Mouse (Mus musculus): Measurements from ENCODE around the gene Tro. TPM values are rescaled to one million over a fixed set of nuclear protein-coding genes. Genes with fewer than 3 reads are reported as not detected.

Gene Tro
- polyA plus RNA-seq (2014; fragmentation: Nextera tagmentation; extraction: Ambion mirVana) = 32.4 and 34.5 TPM in 2 replicates

DNA sequence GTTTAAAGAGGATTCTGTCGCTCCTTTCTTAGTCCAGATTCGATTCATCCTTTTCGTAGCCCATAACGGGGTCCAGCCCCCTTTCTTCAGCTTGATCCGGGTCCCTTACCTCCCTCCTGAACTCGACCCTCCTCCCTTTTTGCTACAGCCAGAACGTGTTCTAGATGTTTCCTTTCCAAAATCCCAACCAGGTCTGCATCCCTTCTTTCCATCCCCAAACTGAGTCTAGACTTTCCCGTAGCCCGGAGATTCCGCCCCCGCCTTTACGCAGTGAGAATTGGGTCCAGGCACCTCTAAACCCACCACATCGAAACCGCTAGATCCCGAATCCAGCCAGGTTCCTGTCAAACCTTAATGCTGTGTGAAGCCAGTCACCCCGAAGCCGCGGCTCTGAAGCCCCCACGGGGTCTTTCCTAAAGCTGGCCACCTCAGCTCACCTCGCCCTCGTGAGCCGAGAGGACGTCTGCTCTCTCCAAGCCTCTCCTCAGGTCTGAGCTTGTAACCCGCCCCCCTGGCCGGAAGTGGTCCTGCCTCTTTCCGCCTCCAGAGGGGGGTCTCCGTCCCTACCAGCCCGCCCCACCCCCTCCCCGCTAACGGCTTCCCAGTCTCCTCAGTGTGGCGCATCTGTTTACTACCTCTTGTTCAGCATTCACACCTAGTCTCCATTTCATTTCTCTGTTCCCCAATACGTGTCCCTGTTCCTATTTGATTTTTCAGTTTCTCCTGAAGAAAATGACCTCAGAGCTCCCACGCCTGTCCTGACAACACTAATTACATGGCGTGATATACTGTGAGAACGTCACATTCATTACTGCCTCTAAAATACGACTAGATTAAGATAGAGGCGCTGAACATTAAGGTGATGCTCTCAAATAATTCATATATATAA, at the start of gene Tro:
TSS of gene Tro (minus strand) at position 676 of the 889 bp plus-strand sequence.
- H3K9me3 ChIP-seq (ENCODE audit: control insufficient read depth, low read depth, low read length) = no peaks in the 10 kb centered on the region
- 24% methylated on average over 34 of the region's 37 CpGs for WGBS

DNA sequence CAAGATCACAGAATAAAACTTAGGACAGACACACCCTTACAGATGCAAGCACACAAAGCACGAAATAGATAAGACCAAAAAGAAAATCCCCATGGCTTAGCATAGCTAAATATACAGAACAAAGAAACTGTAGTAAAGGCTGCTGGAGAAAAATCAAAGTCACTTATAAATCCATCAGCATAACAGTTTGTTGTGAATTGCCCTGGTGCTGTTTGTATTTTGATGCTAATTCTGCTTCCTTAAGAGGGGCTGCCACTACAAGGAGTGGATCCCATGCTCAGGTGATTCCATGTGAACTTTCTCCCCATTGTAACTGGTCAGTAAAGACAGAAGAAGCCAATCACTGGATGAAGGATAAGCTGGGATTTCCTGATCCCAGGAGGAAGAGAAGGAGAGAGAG, 20.1 kb upstream of the Tro start:
- Histone ChIP-seq H3K4me2 (replicated peaks; ENCODE audit: low read depth, low read length) (no peak overlapping the region), H3K9ac (replicated peaks; ENCODE audit: low read depth, low read length) (no peak overlapping the region), H3K9me3 (ENCODE audit: control insufficient read depth, low read depth, low read length) (no peaks in the 10 kb centered on the region), H3K4me1 (ENCODE audit: control insufficient read depth, insufficient read depth, low read length) (no peaks in the 10 kb centered on the region), H3K4me3 (ENCODE audit: low read depth, low read length) (no peak overlapping the region), H3K36me3 (ENCODE audit: control insufficient read depth, insufficient read depth, low read length) (no peaks in the 10 kb centered on the region), H3K27ac (ENCODE audit: low read length) (no peak overlapping the region), H3K27me3 (ENCODE audit: control insufficient read depth, insufficient read depth, low read length) (no peaks in the 10 kb centered on the region)
- ATAC-seq (ENCODE audit: insufficient number of reproducible peaks, insufficient read depth, low FRiP score, low read depth) = no peak
- WGBS = 59% methylated on average over 1 of the region's 1 CpGs

More for the DNA sequence above, at the start of gene Tro:
- peak within 1 kb of the TSS; percentile 25; the same call in 1 of the 2 replicates for H3K9ac ChIP-seq (replicated peaks; ENCODE audit: low read depth, low read length)
- H3K36me3 ChIP-seq (ENCODE audit: control insufficient read depth, insufficient read depth, low read length) = no peaks in the 10 kb centered on the region
- H3K4me1 ChIP-seq (ENCODE audit: control insufficient read depth, insufficient read depth, low read length) = no peaks in the 10 kb centered on the region
- H3K4me3 ChIP-seq (ENCODE audit: low read depth, low read length) = peak within 1 kb of the TSS; percentile 46
- peak; percentile 90 for ATAC-seq (ENCODE audit: insufficient number of reproducible peaks, insufficient read depth, low FRiP score, low read depth)
- no peak within 1 kb of the TSS for H3K27ac ChIP-seq (ENCODE audit: low read length)
- peak within 1 kb of the TSS; percentile 44 for H3K4me2 ChIP-seq (replicated peaks; ENCODE audit: low read depth, low read length)
- no peaks in the 10 kb centered on the region for H3K27me3 ChIP-seq (ENCODE audit: control insufficient read depth, insufficient read depth, low read length)

DNA sequence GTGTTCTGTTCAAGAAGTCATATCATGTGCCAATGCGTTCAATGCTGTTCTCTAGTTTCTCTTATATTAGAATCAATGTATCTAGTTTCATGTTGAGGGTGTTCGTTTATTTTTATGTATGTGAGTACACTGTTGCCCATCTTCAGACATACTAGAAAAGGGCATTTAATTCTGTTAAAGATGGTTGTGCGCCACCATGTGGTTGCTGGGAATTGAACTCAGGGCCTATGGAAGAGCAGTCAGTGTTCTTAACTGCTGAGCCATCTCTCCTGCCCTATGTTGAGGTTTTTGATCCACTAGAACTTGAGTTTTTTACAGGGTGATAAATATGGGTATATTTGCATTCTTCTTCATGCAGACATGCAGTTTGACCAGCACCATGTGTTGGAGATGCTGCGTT, 5.4 kb upstream of the Tro start:
- 29% methylated on average over 4 of the region's 4 CpGs for WGBS
- H3K9ac ChIP-seq (replicated peaks; ENCODE audit: low read depth, low read length) = no peak overlapping the region
- ATAC-seq (ENCODE audit: insufficient number of reproducible peaks, insufficient read depth, low FRiP score, low read depth) = no peak
- no peaks in the 10 kb centered on the region for H3K36me3 ChIP-seq (ENCODE audit: control insufficient read depth, insufficient read depth, low read length)
- no peaks in the 10 kb centered on the region for H3K27me3 ChIP-seq (ENCODE audit: control insufficient read depth, insufficient read depth, low read length)
- H3K27ac ChIP-seq (ENCODE audit: low read length) = no peak overlapping the region
- no peak overlapping the region for H3K4me3 ChIP-seq (ENCODE audit: low read depth, low read length)
- H3K4me1 ChIP-seq (ENCODE audit: control insufficient read depth, insufficient read depth, low read length) = no peaks in the 10 kb centered on the region
- no peak overlapping the region for H3K4me2 ChIP-seq (replicated peaks; ENCODE audit: low read depth, low read length)
- H3K9me3 ChIP-seq (ENCODE audit: control insufficient read depth, low read depth, low read length) = no peaks in the 10 kb centered on the region

- H3K4me2 ChIP-seq (replicated peaks; ENCODE audit: low read depth, low read length) = 0 out of 2 replicates have a peak overlapping the region, but pooled peaks have one; percentile 44
- no peaks in the 10 kb centered on the region for H3K9me3 ChIP-seq (ENCODE audit: control insufficient read depth, low read depth, low read length)
- WGBS = 49% methylated on average over 3 of the region's 3 CpGs
- H3K36me3 ChIP-seq (ENCODE audit: control insufficient read depth, insufficient read depth, low read length) = no peaks in the 10 kb centered on the region
- no peak for ATAC-seq (ENCODE audit: insufficient number of reproducible peaks, insufficient read depth, low FRiP score, low read depth)
- H3K27ac ChIP-seq (ENCODE audit: low read length) = no peak overlapping the region
- no peak overlapping the region for H3K9ac ChIP-seq (replicated peaks; ENCODE audit: low read depth, low read length)
- H3K4me1 ChIP-seq (ENCODE audit: control insufficient read depth, insufficient read depth, low read length) = no peaks in the 10 kb centered on the region
- H3K27me3 ChIP-seq (ENCODE audit: control insufficient read depth, insufficient read depth, low read length) = no peaks in the 10 kb centered on the region
- H3K4me3 ChIP-seq (ENCODE audit: low read depth, low read length) = peak overlapping the region; percentile 46; the same call in 1 of the 2 replicates
Observed at GRCm38 (mm10) chrX:150657797-150658118, 375 bp upstream of the Tro start.

DNA sequence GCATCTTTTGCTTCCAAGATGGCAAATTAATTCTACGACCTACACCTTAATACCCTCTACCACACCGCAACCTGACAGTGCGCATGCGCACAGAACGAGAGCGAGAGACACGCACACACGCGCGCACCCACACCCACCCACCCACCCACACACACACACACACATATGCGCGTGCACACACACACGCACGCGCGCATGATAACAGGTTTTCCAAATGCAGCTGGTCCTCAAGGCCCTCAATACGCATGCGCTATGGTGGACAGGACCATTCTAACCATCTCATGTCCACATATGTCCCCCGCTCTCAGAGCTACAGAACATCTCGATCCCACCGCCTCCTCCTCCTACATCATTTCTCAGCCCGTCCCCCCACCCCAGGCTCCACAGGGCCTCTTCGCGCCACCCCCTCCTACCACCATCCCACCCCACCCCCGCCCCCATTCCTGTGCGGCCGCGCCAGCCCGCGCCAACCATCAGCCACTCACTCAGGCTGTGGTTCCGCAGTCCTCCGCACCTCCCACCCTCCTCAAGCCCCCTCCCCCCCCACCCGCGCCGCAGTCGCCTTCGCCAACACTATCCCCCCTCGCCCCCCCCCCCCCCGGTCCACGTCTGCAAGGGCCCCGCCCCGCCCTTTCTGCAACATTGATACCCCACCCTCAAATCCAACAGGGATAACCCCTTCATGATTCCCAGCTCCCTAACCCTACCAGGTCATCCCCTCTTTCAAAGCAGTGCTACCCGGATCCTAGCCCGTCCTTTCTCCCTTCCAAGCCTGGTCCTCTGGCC, 1.1 kb downstream of the Tro start:
- ATAC-seq (ENCODE audit: insufficient number of reproducible peaks, insufficient read depth, low FRiP score, low read depth) = peak; percentile 61; the same call in 1 of the 2 replicates
- Histone ChIP-seq H3K36me3 (ENCODE audit: control insufficient read depth, insufficient read depth, low read length) (no peaks in the 10 kb centered on the region), H3K9ac (replicated peaks; ENCODE audit: low read depth, low read length) (peak overlapping the region; percentile 25; the same call in 1 of the 2 replicates), H3K4me1 (ENCODE audit: control insufficient read depth, insufficient read depth, low read length) (no peaks in the 10 kb centered on the region), H3K27ac (ENCODE audit: low read length) (no peak overlapping the region), H3K9me3 (ENCODE audit: control insufficient read depth, low read depth, low read length) (no peaks in the 10 kb centered on the region), H3K4me3 (ENCODE audit: low read depth, low read length) (peak overlapping the region; percentile 46), H3K27me3 (ENCODE audit: control insufficient read depth, insufficient read depth, low read length) (no peaks in the 10 kb centered on the region), H3K4me2 (replicated peaks; ENCODE audit: low read depth, low read length) (peak overlapping the region; percentile 44)
- WGBS = 38% methylated on average over 25 of the region's 44 CpGs

DNA sequence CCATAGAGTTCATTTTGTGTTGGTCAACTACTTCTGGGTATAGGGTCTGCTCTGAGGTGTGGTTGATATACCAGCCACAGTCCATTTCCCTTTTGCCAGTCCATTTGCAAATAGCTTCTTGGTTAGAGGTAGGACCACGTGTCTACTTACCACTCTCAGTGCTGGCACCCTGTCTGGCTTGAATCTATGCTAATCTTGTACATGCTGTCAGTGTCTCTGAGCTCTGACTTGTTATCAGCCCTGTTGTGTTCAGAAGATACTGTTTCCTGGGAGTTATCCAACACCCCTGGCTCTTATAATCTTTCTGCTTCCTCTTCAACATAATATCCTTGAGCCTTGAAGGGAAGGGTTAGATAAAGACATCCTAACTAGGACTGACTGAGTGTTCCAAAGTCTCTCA, 21.0 kb downstream of the Tro start:
- no peak overlapping the region for H3K9ac ChIP-seq (replicated peaks; ENCODE audit: low read depth, low read length)
- no peaks in the 10 kb centered on the region for H3K9me3 ChIP-seq (ENCODE audit: control insufficient read depth, low read depth, low read length)
- H3K27me3 ChIP-seq (ENCODE audit: control insufficient read depth, insufficient read depth, low read length) = no peaks in the 10 kb centered on the region
- no peaks in the 10 kb centered on the region for H3K36me3 ChIP-seq (ENCODE audit: control insufficient read depth, insufficient read depth, low read length)
- H3K4me3 ChIP-seq (ENCODE audit: low read depth, low read length) = no peak overlapping the region
- WGBS = 70% methylated on average over 1 of the region's 1 CpGs
- no peak overlapping the region for H3K27ac ChIP-seq (ENCODE audit: low read length)
- H3K4me2 ChIP-seq (replicated peaks; ENCODE audit: low read depth, low read length) = no peak overlapping the region
- ATAC-seq (ENCODE audit: insufficient number of reproducible peaks, insufficient read depth, low FRiP score, low read depth) = no peak
- no peaks in the 10 kb centered on the region for H3K4me1 ChIP-seq (ENCODE audit: control insufficient read depth, insufficient read depth, low read length)

GRCm38 (mm10) chrX:150598882-150599281, 58.5 kb downstream of the Tro start:
- no peak overlapping the region for H3K4me2 ChIP-seq (replicated peaks; ENCODE audit: low read depth, low read length)
- no peak overlapping the region for H3K27ac ChIP-seq (ENCODE audit: low read length)
- H3K4me3 ChIP-seq (ENCODE audit: low read depth, low read length) = no peak overlapping the region
- no peaks in the 10 kb centered on the region for H3K36me3 ChIP-seq (ENCODE audit: control insufficient read depth, insufficient read depth, low read length)
- H3K9me3 ChIP-seq (ENCODE audit: control insufficient read depth, low read depth, low read length) = no peaks in the 10 kb centered on the region
- no peak overlapping the region for H3K9ac ChIP-seq (replicated peaks; ENCODE audit: low read depth, low read length)
- H3K27me3 ChIP-seq (ENCODE audit: control insufficient read depth, insufficient read depth, low read length) = no peaks in the 10 kb centered on the region
- ATAC-seq (ENCODE audit: insufficient number of reproducible peaks, insufficient read depth, low FRiP score, low read depth) = no peak
- 78% methylated on average over 2 of the region's 2 CpGs for WGBS
- no peaks in the 10 kb centered on the region for H3K4me1 ChIP-seq (ENCODE audit: control insufficient read depth, insufficient read depth, low read length)

Measured in stomach, embryonic 14.5 days (tissue).